ENCODE assay signal across 32 mouse cellular contexts in the genomic region with DNA sequence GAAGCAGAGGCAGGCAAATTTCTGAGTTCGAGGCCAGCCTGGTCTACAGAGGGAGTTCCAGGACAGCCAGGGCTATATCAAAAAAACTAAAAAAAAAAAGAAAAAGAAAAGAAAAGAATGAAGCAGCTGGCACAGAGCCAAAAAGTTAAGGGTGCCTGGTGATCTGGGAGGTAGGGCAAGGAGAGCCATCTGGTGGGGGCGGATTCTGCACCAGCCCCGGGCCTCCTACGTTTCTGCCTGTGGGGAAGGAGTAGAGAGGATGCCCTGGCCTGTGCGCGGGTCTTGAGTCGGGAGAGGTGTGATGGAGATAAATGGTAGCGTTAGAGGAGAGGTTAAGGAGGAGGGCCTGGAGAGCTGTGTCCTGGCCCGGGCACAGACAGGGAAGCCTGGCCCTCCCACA. TPM values are rescaled to one million over a fixed set of nuclear protein-coding genes. Genes with fewer than 3 reads are reported as not detected.
"Had no signal": no experiment of that assay in that cellular context is flagged by ENCODE, and none has a peak within 500 bp of the region (broad histone marks: within the 10 kb centered on the region; RNA-seq: fewer than 3 reads in every experiment).

No protein-coding gene starts in this region.

- H3K27me3 ChIP-seq: heart, embryonic 12.5 days; hindbrain, embryonic 12.5 days; limb, embryonic 12.5 days; liver, embryonic 13.5 days; liver, embryonic 15.5 days had no signal

- H3K4me3 ChIP-seq: gastrocnemius, adult 2 months; heart, embryonic 10.5 days; heart, embryonic 12.5 days; hindbrain, embryonic 10.5 days; hindbrain, embryonic 12.5 days; layer of hippocampus, adult 2 months; left cerebral cortex, adult 2 months; limb, embryonic 10.5 days; limb, embryonic 12.5 days; liver, embryonic 13.5 days; liver, embryonic 15.5 days had no signal

- DNase-seq: gastrocnemius, adult 2 months; gastrocnemius, postnatal 10 days; gastrocnemius, postnatal 25 days; heart, adult 18-20 months; heart, postnatal 10 days; heart, postnatal 4 days; kidney, adult 18-20 months; kidney, adult 8-10 months; kidney, postnatal 10 days; kidney, postnatal 25 days; kidney, postnatal 4 days; liver; liver, embryonic 13.5 days had no signal

- H3K27ac ChIP-seq: gastrocnemius, adult 2 months; heart, embryonic 10.5 days; hindbrain, embryonic 10.5 days; hindbrain, embryonic 12.5 days; hindbrain, embryonic 14.5 days; layer of hippocampus, adult 2 months; left cerebral cortex, adult 2 months; limb, embryonic 10.5 days; limb, embryonic 12.5 days; liver, embryonic 15.5 days had no signal

RNA-seq across cellular contexts. Expression of gene Irgc1, which starts 43.9 kb away (rescaled TPM):
- polyA plus RNA-seq: heart, embryonic 10.5 days; heart, embryonic 12.5 days; heart, embryonic 14.5 days; hindbrain, embryonic 10.5 days; hindbrain, embryonic 12.5 days; hindbrain, embryonic 14.5 days; hindbrain, embryonic 16.5 days; inflammation-experienced regulatory T-cells, adult 6 months; kidney, embryonic 14.5 days; kidney, embryonic 16.5 days; limb, embryonic 10.5 days; limb, embryonic 12.5 days; limb, embryonic 14.5 days; liver, embryonic 11.5 days; liver, embryonic 13.5 days had no signal

RNA-seq across cellular contexts. Expression of gene Lypd5, which starts 59.2 kb away (rescaled TPM):
- polyA plus RNA-seq: heart, embryonic 10.5 days; heart, embryonic 12.5 days; heart, embryonic 14.5 days; heart, embryonic 16.5 days; hindbrain, embryonic 10.5 days; hindbrain, embryonic 12.5 days; hindbrain, embryonic 14.5 days; hindbrain, embryonic 16.5 days; inflammation-experienced regulatory T-cells, adult 6 months; intestine, embryonic 16.5 days; kidney, embryonic 14.5 days; kidney, embryonic 16.5 days; limb, embryonic 10.5 days; limb, embryonic 12.5 days; liver, embryonic 11.5 days; liver, embryonic 13.5 days; liver, embryonic 15.5 days had no signal
